Mouse (Mus musculus) kidney, postnatal 14 days (tissue): ENCODE data around the gene Cldn24.

Experiments
- DNase-seq: peaks from one replicate; pipeline ENCODE4 v3.0.0; 2022; ENCODE audit warnings: mixed read lengths

Cldn24 gene

DNA sequence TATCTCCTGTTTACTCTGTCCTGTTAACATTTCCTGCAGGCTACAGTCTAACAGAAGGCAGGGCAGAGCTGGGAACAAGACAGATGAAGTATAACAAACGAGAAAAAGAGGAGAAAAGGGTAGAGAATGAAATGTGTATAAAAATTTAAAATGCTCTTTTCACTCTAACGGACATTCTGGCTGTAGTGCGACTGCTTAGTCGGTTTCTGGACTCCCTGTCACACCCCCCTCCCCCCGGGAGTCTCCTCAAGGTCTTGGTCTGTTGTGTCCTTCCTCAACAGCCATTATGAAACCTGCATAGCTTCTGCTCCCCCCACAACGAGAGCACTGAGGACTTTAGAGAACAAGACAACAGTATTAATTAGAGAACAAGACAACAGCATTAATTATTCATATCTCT, 10.7 kb downstream of the Cldn24 start:
- no peak for DNase-seq

DNA sequence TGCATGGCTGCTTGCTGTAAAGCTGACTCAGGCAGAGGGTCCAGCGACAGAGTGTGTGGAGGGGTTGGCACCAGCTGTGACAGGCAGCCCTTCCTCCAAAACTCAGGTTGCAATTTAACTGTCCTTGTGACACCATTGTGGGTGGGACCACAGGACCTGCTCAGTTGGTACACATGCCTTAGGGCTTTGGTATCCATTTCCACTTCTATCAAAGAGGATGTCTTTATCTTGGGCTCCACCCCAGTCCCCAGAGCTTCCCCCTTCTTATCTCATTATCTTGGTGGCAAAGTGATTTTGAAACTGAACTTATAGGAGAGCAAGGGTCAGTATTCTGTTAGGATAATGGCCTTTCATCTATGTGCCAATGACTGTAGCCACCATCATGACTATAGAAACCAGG, 12.0 kb downstream of the Cldn24 start:
- DNase-seq: no peak

DNA sequence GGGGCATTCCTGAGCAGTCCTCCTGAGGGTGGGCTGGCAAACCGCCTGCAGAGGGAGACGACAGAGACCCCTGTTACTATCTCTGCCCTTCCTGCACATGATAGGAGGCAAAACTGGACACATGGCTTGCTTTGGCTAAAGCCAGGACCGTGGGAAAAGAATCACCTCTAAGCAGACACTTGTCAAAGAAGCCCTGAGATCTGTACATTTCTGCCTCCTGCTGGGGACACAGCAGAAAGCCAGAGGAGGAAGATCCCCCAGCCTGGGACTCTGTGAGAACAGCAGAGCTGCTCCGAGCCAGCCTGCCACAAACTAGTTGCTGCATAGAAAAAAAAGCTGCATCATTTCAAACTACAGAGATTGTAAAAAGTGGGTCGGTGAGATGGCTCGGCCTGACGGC, 21.1 kb downstream of the Cldn24 start:
- DNase-seq: no peak

GRCm38 (mm10) chr8:47843651-47844050, 21.7 kb downstream of the Cldn24 start:
- DNase-seq: no peak

DNA sequence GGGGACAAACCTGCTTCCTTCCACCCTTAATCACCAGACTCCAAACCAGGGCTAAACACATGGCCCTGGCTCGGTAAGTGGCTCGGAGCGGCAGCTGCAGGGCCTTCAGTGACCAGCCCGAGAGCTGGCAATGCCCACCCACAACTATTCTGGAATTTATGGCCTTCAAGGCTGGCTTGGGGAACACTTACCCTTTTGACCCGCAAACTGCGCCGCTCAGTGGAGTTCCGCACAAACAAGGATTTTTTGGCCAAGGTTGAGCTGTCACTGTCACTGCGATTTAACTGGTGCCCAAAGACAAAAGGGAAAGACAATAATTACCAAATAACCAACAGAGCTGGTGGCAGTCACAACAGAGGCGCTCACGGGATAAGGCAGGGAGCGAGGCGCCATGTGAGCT, 24.0 kb downstream of the Cldn24 start:
- no peak for DNase-seq

DNA sequence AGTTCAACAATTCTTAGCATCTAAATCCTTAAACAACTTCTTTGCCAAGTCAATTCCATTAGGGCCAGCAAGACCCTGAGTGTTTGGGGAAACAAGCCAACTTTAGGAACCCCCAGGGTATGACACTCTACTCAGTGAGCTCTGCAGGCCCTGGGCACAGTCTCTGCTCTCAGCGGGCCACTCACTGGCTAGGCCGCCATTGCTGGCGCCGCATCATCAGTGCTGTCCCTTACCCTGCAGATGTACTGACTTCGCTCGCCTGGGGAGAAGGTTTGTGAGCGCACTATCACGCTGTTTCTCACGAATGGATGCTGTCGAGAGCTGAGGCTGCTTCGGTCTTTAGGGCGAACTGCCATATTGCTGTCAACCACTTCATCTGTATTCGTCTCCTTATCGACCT, 25.2 kb downstream of the Cldn24 start:
- DNase-seq: no peak

DNA sequence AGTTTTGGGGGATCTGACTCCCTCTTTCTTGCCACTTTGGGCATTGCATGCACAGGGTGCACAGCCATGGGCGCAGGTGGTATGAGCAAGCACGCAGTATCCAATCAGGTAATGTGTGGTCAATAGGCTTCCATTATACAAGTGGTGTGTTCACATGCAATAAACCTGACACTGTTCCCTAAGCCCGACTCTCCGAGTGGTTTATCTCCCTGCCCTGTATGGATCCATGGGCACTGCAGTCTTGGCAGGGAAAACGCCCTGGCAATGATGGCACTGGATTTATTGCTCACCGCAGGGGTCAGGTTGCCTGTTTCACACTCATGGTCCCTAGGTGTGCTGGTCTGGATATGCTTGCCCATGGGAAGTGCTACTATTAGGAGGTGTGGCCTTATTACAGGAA, 26.0 kb downstream of the Cldn24 start:
- DNase-seq: no peak

DNA sequence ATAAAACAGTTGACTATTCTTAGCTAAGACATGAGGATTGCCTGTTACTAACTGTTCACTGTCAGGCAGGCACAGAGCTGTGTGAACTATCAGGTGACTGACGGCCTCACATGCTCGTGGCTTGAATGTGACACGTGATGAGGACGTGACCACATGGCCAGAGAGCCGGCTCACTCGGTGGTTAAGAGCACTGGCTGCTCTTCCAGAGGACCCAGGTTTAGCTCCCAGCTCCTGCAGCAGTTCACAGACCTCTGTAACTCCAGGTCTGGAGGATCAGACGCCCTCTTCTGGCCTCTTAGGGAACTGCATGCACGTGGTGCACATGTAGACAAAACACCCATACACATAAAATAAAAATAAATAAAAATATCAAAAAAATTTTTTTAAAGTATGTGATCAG, 27.9 kb downstream of the Cldn24 start:
- no peak for DNase-seq

GRCm38 (mm10) chr8:47851824-47852502, 30.0 kb downstream of the Cldn24 start:
- peak; percentile 65 for DNase-seq

DNA sequence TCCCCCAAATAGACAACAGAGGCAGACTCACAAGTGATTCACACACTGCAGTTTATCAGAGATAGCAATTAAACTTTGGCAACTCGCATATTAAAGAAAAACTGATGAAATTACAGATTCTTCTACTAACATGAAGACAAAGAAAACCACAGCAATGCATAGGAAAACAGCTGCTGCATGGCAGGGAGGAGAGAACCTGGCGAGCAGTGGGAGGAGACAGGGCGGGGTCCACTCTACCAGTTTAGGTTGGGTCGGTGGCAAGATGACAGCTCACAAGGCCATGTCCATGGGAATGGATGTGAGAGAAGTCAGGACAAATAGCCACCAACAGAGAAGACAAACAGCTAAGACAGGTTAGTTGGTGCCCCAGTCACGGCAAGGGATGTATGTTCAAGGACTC, 30.8 kb downstream of the Cldn24 start:
- no peak for DNase-seq

- DNase-seq: no peak
Observed at GRCm38 (mm10) chr8:47853356-47853755, 31.4 kb downstream of the Cldn24 start.

GRCm38 (mm10) chr8:47859259-47859658, 37.3 kb downstream of the Cldn24 start:
- DNase-seq: no peak

- DNase-seq: no peak
Observed at GRCm38 (mm10) chr8:47866568-47866967, 44.6 kb downstream of the Cldn24 start.

GRCm38 (mm10) chr8:47867067-47867466, 45.1 kb downstream of the Cldn24 start:
- DNase-seq: peak; percentile 87
